ENCODE assay signal across 8 mouse cellular contexts in genomic region chr1:78536310-78537164, GRCm38 (mm10). TPM values are rescaled to one million over a fixed set of nuclear protein-coding genes. Genes with fewer than 3 reads are reported as not detected.
DNase-seq lines count a peak whose midpoint lies in the region; ATAC-seq lines count a peak whose summit lies in the region.

No protein-coding gene starts in this region.

- H3K27ac ChIP-seq in forebrain, embryonic 14.5 days (ENCODE audit: low read depth, low read length): no peak overlapping the region
- peak overlapping the region; percentile 79 for H3K27ac ChIP-seq in neural tube, embryonic 15.5 days (replicated peaks)

- no peak overlapping the region for H3K9ac ChIP-seq in forebrain, embryonic 14.5 days (ENCODE audit: low read length)
- H3K9ac ChIP-seq in neural tube, embryonic 15.5 days (replicated peaks): no peak overlapping the region

- H3K4me3 ChIP-seq in forebrain, embryonic 14.5 days (ENCODE audit: low read depth, low read length): no peak overlapping the region
- H3K4me3 ChIP-seq in neural tube, embryonic 15.5 days (replicated peaks): peak overlapping the region; percentile 41

- peak overlapping the region; percentile 45 for H3K4me2 ChIP-seq in forebrain, embryonic 14.5 days (ENCODE audit: low read length)
- peak overlapping the region; percentile 88 for H3K4me2 ChIP-seq in neural tube, embryonic 15.5 days

- no peaks in the 10 kb centered on the region for H3K36me3 ChIP-seq in forebrain, embryonic 14.5 days (ENCODE audit: control insufficient read depth, insufficient read depth, low read length)
- no peaks in the 10 kb centered on the region for H3K36me3 ChIP-seq in neural tube, embryonic 15.5 days

- intact Hi-C loops in heart, postnatal 14 days (cut with DNase I): loop anchor here (5.0 to 10.0 kb wide), 4 partner anchors 118 to 1098 kb away; partner anchors contain the start of genes Acsl3 and Utp14b

- peak; percentile 41 for ATAC-seq in CD4-positive, CD25-positive, alpha-beta regulatory T cell, adult 4 months
- peak; percentile 67 for ATAC-seq in forebrain, embryonic 14.5 days
- ATAC-seq in neural tube, embryonic 15.5 days (ENCODE audit: low FRiP score): peak; percentile 62

- WGBS in forebrain, embryonic 14.5 days: 40% methylated on average over 19 of the region's 19 CpGs
- 26% methylated on average over 19 of the region's 19 CpGs for WGBS in neural tube, embryonic 15.5 days

- H3K9me3 ChIP-seq in forebrain, embryonic 14.5 days (replicated peaks; ENCODE audit: control insufficient read depth, low read length): no peaks in the 10 kb centered on the region
- no peaks in the 10 kb centered on the region for H3K9me3 ChIP-seq in neural tube, embryonic 15.5 days (replicated peaks)

- peak; percentile 26 for DNase-seq in brain, embryonic 18.5 days (ENCODE audit: low read depth, low spot score)
- DNase-seq in forebrain, embryonic 14.5 days (ENCODE audit: low spot score): peak; percentile 81
- DNase-seq in heart, postnatal 14 days: peak; percentile 77 to 86
- DNase-seq in layer of hippocampus, adult 18-20 months (ENCODE audit: low spot score in 2 of 2): peak; percentile 61 to 90
- peak; percentile 59 to 70 for DNase-seq in lung, adult 18-20 months
- peak; percentile 44 for DNase-seq in testis, postnatal 14 days (ENCODE audit: low spot score)

- H3K27me3 ChIP-seq in forebrain, embryonic 14.5 days (replicated peaks; ENCODE audit: control insufficient read depth, insufficient read depth, low read length): no peaks in the 10 kb centered on the region
- H3K27me3 ChIP-seq in neural tube, embryonic 15.5 days (replicated peaks): no peaks in the 10 kb centered on the region

- H3K4me1 ChIP-seq in forebrain, embryonic 14.5 days (ENCODE audit: control insufficient read depth, insufficient read depth, low read length): no peaks in the 10 kb centered on the region
- peaks cover 19% of the 10 kb centered on the region for H3K4me1 ChIP-seq in neural tube, embryonic 15.5 days

RNA-seq across cellular contexts. Expression of gene BC035947, which starts 24.6 kb away (rescaled TPM):
- polyA plus RNA-seq in CD4-positive, CD25-positive, alpha-beta regulatory T cell, adult 4 months (2017; shearing (Covaris generic)): under 1 TPM in 1 of 2 experiments, not detected in 1; 0.11 TPM
- polyA plus RNA-seq in forebrain, embryonic 14.5 days (2014; fragmentation: Nextera tagmentation; extraction: Ambion mirVana): 0.20 and 0.24 TPM in 2 replicates
- not detected for total RNA-seq in heart, postnatal 14 days (2021)
- total RNA-seq in layer of hippocampus, adult 18-20 months (2021): 1 to 10 TPM; 1.0 to 1.2 TPM
- 1.00 and 1.0 TPM in 2 replicates for polyA plus RNA-seq in neural tube, embryonic 15.5 days (2015; fragmentation: Nextera tagmentation; extraction: Ambion mirVana)

RNA-seq across cellular contexts. Expression of gene Mogat1, which starts 25.7 kb away (rescaled TPM):
- not detected for polyA plus RNA-seq in CD4-positive, CD25-positive, alpha-beta regulatory T cell, adult 4 months (2017; shearing (Covaris generic))
- polyA plus RNA-seq in forebrain, embryonic 14.5 days (2014; fragmentation: Nextera tagmentation; extraction: Ambion mirVana): not detected in 2 replicates
- total RNA-seq in heart, postnatal 14 days (2021): not detected
- 1 to 10 TPM in 1 of 2 experiments, under 1 TPM in 1; 0.69 to 1.4 TPM for total RNA-seq in layer of hippocampus, adult 18-20 months (2021)
- polyA plus RNA-seq in neural tube, embryonic 15.5 days (2015; fragmentation: Nextera tagmentation; extraction: Ambion mirVana): 0.82 and 0.83 TPM in 2 replicates

RNA-seq across cellular contexts. Expression of gene Farsb, which starts 47.8 kb away (rescaled TPM):
- 10 to 100 TPM; 64.1 to 76.8 TPM for polyA plus RNA-seq in CD4-positive, CD25-positive, alpha-beta regulatory T cell, adult 4 months (2017; shearing (Covaris generic))
- polyA plus RNA-seq in forebrain, embryonic 14.5 days (2014; fragmentation: Nextera tagmentation; extraction: Ambion mirVana): 172 and 188 TPM in 2 replicates
- 10 to 100 TPM; 47.6 to 48.3 TPM for total RNA-seq in heart, postnatal 14 days (2021)
- 10 to 100 TPM; 63.3 to 68.2 TPM for total RNA-seq in layer of hippocampus, adult 18-20 months (2021)
- 160 and 161 TPM in 2 replicates for polyA plus RNA-seq in neural tube, embryonic 15.5 days (2015; fragmentation: Nextera tagmentation; extraction: Ambion mirVana)

Comparison
In these comparisons a context has a peak if more than half of its experiments do, and no peak if none do; other contexts are left out.
1. DNase-seq: peak in every context shown above with its lines; median percentile 82 in heart, postnatal 14 days; 81 in forebrain, embryonic 14.5 days; 76 in layer of hippocampus, adult 18-20 months; 64 in lung, adult 18-20 months; 44 in testis, postnatal 14 days; 26 in brain, embryonic 18.5 days.